Mouse (Mus musculus) T-helper 2 cell (primary cell): Measurements from ENCODE around the gene Ercc1.

Experiments used
- in situ Hi-C: fragments of 300-600 bp; cut with MboI, MseI; formaldehyde crosslinking; loops from one replicate; pipeline ENCODE4 v1.15.1; 2025; ENCODE audit warnings: high pct_unique_total_duplicates

The Ercc1 gene

GRCm38 (mm10) chr7:19365376-19365775, 20.8 kb downstream of the Ercc1 start:
- in situ Hi-C loops: no loop called here

GRCm38 (mm10) chr7:19368380-19368779, 23.8 kb downstream of the Ercc1 start:
- in situ Hi-C loops: no loop called here

- in situ Hi-C loops: no loop called here
Observed at GRCm38 (mm10) chr7:19369823-19370425, 25.3 kb downstream of the Ercc1 start.

GRCm38 (mm10) chr7:19373367-19373766, 28.8 kb downstream of the Ercc1 start:
- in situ Hi-C loops: no loop called here

- in situ Hi-C loops: no loop called here
Observed at GRCm38 (mm10) chr7:19375368-19375767, 30.8 kb downstream of the Ercc1 start.

- in situ Hi-C loops: no loop called here
Observed at GRCm38 (mm10) chr7:19376019-19376418, 31.4 kb downstream of the Ercc1 start.

- in situ Hi-C loops: no loop called here
Observed at GRCm38 (mm10) chr7:19378049-19378448, 33.5 kb downstream of the Ercc1 start.

- in situ Hi-C loops: no loop called here
Observed at GRCm38 (mm10) chr7:19381377-19382165, 37.0 kb downstream of the Ercc1 start, which contains the start of gene Ercc2. Gene Ercc2, plus strand, starts transcription at chr7:19382010.

GRCm38 (mm10) chr7:19382166-19382541, 37.6 kb downstream of the Ercc1 start:
- in situ Hi-C loops: no loop called here

GRCm38 (mm10) chr7:19383708-19384107, 39.1 kb downstream of the Ercc1 start:
- in situ Hi-C loops: no loop called here

- in situ Hi-C loops: no loop called here
Observed at GRCm38 (mm10) chr7:19388699-19389413, 44.3 kb downstream of the Ercc1 start.

GRCm38 (mm10) chr7:19394484-19394883, 49.9 kb downstream of the Ercc1 start:
- in situ Hi-C loops: loop anchor here (5.0 kb wide), 1 partner anchor 63 kb away; the partner anchor contains the start of gene Mark4

GRCm38 (mm10) chr7:19399496-19400280, 55.1 kb downstream of the Ercc1 start:
- in situ Hi-C loops: loop anchor here (5.0 kb wide), 1 partner anchor 118 kb away; the partner anchor contains the start of gene Nkpd1

GRCm38 (mm10) chr7:19400946-19401345, 56.4 kb downstream of the Ercc1 start:
- in situ Hi-C loops: loop anchor here (5.0 kb wide), 1 partner anchor 116 kb away; the partner anchor contains the start of gene Nkpd1

GRCm38 (mm10) chr7:19402535-19403112, 58.0 kb downstream of the Ercc1 start:
- in situ Hi-C loops: loop anchor here (5.0 kb wide), 1 partner anchor 115 kb away; the partner anchor contains the start of gene Nkpd1

GRCm38 (mm10) chr7:19403731-19404296, 59.2 kb downstream of the Ercc1 start, which contains the start of gene Klc3:
Gene Klc3, minus strand, starts transcription at chr7:19404104.
- in situ Hi-C loops: loop anchor here (5.0 kb wide), 1 partner anchor 113 kb away; the partner anchor contains the start of gene Nkpd1

- in situ Hi-C loops: loop anchor here (5.0 kb wide), 1 partner anchor 113 kb away; the partner anchor contains the start of gene Nkpd1
Observed at GRCm38 (mm10) chr7:19404476-19404875, 59.9 kb downstream of the Ercc1 start, which contains the start of gene Ckm. Gene Ckm, plus strand, starts transcription at chr7:19404776.

- in situ Hi-C loops: no loop called here
Observed at GRCm38 (mm10) chr7:19405417-19405816, 60.8 kb downstream of the Ercc1 start.
